Mouse (Mus musculus) small intestine, adult 2 months (tissue): ENCODE measurements at regions not wholly inside any gene's neighbourhood (a gene's known extent, or its start where the extent isn't known, plus 50 kb on each side); places are given as distances from the start of the nearest gene placed in this dataset.

Experiments
- H3K27ac ChIP-seq: fragments of 200-500 bp; 2 replicates; pipeline ENCODE4 v1.5.1; 2012; ENCODE audit warnings: low read depth, low read length, control low read depth, inconsistent platforms; ENCODE audit not compliant: insufficient read depth
- H3K27me3 ChIP-seq: fragments of 200-500 bp; 2 replicates; pipeline ENCODE4 v1.6.1; 2012; ENCODE audit warnings: mild to moderate bottlenecking, moderate library complexity, low read length, inconsistent platforms; ENCODE audit not compliant: control insufficient read depth, insufficient read depth
- H3K36me3 ChIP-seq: fragments of 200-500 bp; 2 replicates; pipeline ENCODE4 v1.6.1; 2012; ENCODE audit warnings: mild to moderate bottlenecking, low read length, control low read depth, inconsistent platforms; ENCODE audit not compliant: control insufficient read depth, insufficient read depth
- H3K4me1 ChIP-seq: fragments of 200-500 bp; 2 replicates; pipeline ENCODE4 v1.6.1; 2012; ENCODE audit warnings: low read length, inconsistent platforms, mixed read lengths; ENCODE audit not compliant: control insufficient read depth, insufficient read depth, insufficient read length
- H3K4me3 ChIP-seq: fragments of 200-500 bp; 2 replicates; pipeline ENCODE4 v1.5.1; 2012; ENCODE audit warnings: low read depth, mild to moderate bottlenecking, control low read depth, inconsistent platforms, low read length, moderate library complexity
- CTCF ChIP-seq: fragments of 200-500 bp; IDR thresholded peaks from 2 replicates; pipeline ENCODE4 v1.5.1; 2012; ENCODE audit warnings: low read depth, mild to moderate bottlenecking, control low read depth, inconsistent platforms, low read length, moderate library complexity, mixed read lengths; ENCODE audit not compliant: insufficient replicate concordance, insufficient read length; ENCODE audit errors: extremely low read depth
- POLR2A ChIP-seq: fragments of 200-500 bp; IDR thresholded peaks from 2 replicates; pipeline ENCODE4 v1.6.1; 2012; ENCODE audit warnings: low read depth, mild to moderate bottlenecking, control low read depth, inconsistent platforms, low read length, moderate library complexity
- WGBS: fragments of 180-500 bp; shearing (Covaris S2); methylation state at CpG from one replicate; pipeline ENCODE4 v1.1.7; 2018; 5-methylcytosine and 5-hydroxymethylcytosine counted together

DNA sequence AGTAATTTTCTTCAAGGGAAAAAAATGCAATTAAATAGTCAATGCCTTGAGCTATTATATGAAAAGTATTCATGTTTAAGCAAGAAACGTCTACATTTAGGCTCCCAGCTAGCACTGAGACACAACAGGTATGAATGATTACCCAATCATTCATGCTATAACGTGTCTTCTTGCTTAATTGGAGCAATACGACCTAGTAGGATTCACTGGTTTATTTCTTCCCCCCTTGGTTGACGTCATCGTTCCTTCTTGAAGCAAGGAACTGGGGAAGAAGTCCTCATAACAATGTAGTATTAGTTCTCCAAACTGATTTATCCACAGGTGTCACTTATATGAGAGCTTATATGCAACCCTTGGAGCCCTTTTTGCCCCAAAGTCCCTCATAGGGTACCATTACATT is 581.8 kb downstream of the Nfib start:
- TF ChIP-seq CTCF (no peak), POLR2A (no peak)
- Histone ChIP-seq H3K36me3 (no peaks in the 10 kb centered on the region), H3K4me3 (no peak overlapping the region), H3K4me1 (no peaks in the 10 kb centered on the region), H3K27ac (no peak overlapping the region), H3K27me3 (no peaks in the 10 kb centered on the region)
- 84% methylated on average over 5 of the region's 5 CpGs for WGBS

DNA sequence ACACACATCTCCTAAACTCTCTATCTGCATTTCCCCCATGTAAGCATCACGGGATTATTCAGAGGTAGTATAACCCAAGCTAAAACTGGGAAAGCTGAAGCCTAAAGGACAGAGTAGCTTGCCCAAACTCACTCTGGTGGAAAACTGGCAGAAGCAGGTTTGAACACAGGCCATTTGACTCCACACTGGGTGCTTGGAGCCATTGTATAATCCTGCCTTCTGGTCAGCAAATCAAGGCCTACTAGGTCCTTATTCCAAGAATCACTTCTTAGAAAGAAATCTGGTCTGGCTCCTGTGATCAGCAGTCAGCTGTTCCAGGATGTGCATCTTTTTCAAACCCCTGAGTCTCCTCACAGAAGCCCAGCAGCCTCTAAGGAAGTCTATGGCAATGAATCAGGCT is 582.4 kb downstream of the Nfib start:
- Histone ChIP-seq H3K27ac (no peak overlapping the region), H3K36me3 (no peaks in the 10 kb centered on the region), H3K27me3 (no peaks in the 10 kb centered on the region), H3K4me1 (no peaks in the 10 kb centered on the region), H3K4me3 (no peak overlapping the region)
- no peak for TF ChIP-seq POLR2A
- no peak for TF ChIP-seq CTCF
- 88% methylated on average over 1 of the region's 1 CpGs for WGBS

DNA sequence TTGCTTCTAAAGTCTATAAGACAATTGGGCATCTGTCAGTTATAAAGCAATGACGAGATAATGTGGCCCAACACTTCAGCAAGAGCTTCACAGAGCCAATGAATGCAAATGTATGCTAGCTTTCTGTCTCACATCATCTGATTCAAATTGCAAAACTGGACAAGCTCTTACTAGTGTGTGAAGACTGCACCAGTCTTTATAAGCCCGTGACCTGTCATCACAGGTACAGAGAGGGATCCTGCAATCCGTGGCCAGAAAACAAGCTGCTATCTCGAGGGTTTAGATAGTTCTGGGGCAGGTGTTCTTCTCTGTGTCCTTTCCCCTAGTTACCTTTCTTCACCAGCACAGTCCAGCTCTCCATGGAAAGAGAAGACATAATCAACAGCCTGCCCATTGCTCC is 584.8 kb downstream of the Nfib start:
- TF ChIP-seq POLR2A (no peak), CTCF (no peak)
- Histone ChIP-seq H3K4me1 (no peaks in the 10 kb centered on the region), H3K4me3 (no peak overlapping the region), H3K27ac (no peak overlapping the region), H3K36me3 (no peaks in the 10 kb centered on the region), H3K27me3 (no peaks in the 10 kb centered on the region)
- WGBS, result 54% methylated on average over 4 of the region's 4 CpGs

DNA sequence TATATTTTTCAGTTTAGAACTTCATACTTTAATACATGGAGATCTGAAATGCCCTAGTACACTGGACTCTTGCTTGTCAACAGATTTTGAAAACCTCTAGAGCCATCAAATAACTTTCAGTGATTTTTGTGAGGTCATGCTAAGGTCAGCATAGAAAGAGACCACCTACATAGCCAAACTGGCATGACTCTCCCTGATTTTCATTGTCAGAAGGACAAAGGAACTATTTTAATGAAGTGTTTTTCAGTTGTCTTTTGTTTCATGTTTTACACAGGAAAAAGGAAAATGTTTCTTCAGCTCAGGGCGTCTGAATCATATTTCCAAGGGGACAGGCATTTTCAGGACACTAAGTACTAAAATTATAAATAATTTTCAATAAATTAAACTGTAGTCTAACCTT is 585.2 kb downstream of the Nfib start:
- WGBS, result 74% methylated on average over 1 of the region's 1 CpGs
- H3K27ac ChIP-seq, result no peak overlapping the region
- no peak for TF ChIP-seq POLR2A
- no peak for TF ChIP-seq CTCF
- no peaks in the 10 kb centered on the region for H3K36me3 ChIP-seq
- H3K27me3 ChIP-seq, result no peaks in the 10 kb centered on the region
- no peak overlapping the region for H3K4me3 ChIP-seq
- H3K4me1 ChIP-seq, result no peaks in the 10 kb centered on the region

DNA sequence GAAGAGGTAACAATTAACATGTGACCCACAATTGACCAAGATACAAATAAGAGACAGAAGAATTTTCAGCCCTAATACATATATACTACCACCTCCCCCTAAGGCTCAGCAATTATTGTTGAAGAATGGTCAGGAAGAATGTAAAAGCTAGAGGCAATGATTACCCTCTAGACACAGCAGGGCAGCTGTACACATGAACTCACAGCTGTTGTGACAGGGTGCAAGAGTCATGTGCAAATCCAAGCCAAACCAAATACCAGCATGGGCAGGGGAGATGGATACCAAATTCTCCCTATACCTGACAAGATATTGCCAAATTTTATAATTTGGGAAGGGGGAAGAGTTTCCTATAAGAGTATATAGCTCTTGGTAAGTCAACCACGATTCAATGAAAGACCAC is 603.7 kb downstream of the Nfib start:
- 83% methylated on average over 1 of the region's 1 CpGs for WGBS
- no peak overlapping the region for H3K27ac ChIP-seq
- H3K27me3 ChIP-seq, result no peaks in the 10 kb centered on the region
- H3K4me3 ChIP-seq, result no peak overlapping the region
- H3K36me3 ChIP-seq, result no peaks in the 10 kb centered on the region
- TF ChIP-seq POLR2A, result no peak
- TF ChIP-seq CTCF, result no peak
- no peaks in the 10 kb centered on the region for H3K4me1 ChIP-seq

DNA sequence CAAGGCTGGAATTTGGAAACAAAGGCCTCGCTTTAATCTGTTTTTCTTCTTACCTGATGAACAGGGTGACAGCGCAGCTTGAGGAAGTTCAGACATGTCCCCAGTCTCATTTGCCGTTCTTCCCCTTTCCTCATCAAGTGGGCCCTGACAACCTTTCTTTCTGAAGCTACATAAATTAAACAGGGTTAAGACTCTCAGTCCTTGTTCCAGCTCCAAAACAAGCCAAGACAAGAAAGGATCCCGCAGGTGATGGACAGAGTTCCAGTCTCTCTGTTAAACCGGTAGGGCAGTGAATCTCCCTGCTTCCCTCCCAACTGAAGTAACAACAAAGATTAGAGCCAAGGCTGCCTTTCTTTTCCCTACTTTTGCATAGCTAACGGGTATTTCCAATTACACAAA is 605.6 kb downstream of the Nfib start:
- H3K36me3 ChIP-seq, result no peaks in the 10 kb centered on the region
- no peak for TF ChIP-seq POLR2A
- no peaks in the 10 kb centered on the region for H3K4me1 ChIP-seq
- H3K4me3 ChIP-seq, result no peak overlapping the region
- no peak overlapping the region for H3K27ac ChIP-seq
- WGBS, result 88% methylated on average over 6 of the region's 6 CpGs
- no peaks in the 10 kb centered on the region for H3K27me3 ChIP-seq

DNA sequence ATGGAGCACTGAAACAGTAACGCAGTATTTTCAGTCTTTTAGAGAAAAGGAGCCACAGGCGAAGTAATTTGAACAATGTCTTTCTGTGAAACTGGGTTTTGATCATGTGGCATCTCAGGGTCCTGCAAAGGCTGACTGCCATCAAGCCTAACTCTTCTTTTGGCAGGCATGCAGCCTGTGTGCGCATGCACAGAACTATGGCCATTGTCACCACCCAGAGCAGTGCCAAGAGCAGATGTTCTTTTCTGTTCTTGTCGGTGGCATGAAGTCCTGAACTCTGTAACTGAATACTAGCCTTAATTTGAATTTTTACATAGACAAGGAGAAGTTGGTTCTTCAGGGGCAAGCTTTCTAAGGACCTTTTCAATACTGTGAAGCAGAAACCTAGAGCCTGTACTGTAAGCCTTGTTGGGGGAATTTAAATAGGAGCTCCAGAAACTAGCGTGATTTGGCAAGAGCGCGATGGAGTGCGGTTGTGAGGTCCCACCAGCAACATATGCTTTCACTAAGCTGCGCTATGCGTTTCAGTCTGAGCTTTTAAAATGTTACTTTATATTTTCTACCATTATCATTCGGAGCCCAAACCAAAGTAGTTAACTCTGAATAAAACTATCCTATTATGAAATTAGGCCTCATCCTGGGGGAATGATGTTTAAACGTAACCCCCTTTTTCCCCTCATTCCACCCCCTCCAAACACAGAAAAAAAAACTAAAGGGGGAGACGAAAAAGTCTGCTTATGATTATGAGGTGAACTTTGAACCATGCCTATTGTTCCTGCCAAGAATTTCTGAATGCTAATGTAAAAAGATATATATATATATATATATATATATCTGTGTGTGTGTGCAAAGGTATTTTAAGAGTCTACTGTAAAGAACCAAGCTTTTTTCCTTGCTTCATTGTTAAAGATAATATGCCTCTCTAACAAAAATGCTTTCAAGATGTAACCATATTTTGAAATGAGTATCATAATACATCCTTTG is 606.3 kb downstream of the Nfib start:
- WGBS, result 87% methylated on average over 13 of the region's 13 CpGs

More for the DNA sequence above, 606.3 kb downstream of the Nfib start:
- Histone ChIP-seq H3K36me3 (no peaks in the 10 kb centered on the region), H3K27ac (no peak overlapping the region), H3K27me3 (no peaks in the 10 kb centered on the region), H3K4me1 (no peaks in the 10 kb centered on the region), H3K4me3 (no peak overlapping the region)
- TF ChIP-seq CTCF (no peak), POLR2A (no peak)
